Mouse (Mus musculus): ENCODE results near the gene Gm5868. TPM values are rescaled to one million over a fixed set of nuclear protein-coding genes. Genes with fewer than 3 reads are reported as not detected.

Gm5868 gene
- total RNA-seq, 2 experiments from 2014 or later = not detected

Other genes starting within 250 kb of the Gm5868 start
- gene Corin, start 83.1 kb downstream of the Gm5868 start, total RNA-seq (2021) = 10 to 100 TPM; 57.1 to 57.8 TPM
- gene Nfxl1, start 27.9 kb downstream of the Gm5868 start, total RNA-seq (2021) = 10 to 100 TPM; 10.3 to 11.5 TPM
- not detected for gene Zar1, start 6.3 kb downstream of the Gm5868 start, total RNA-seq (2021)
- not detected for gene Cnga1, start 56.7 kb upstream of the Gm5868 start, total RNA-seq (2021)
- under 1 TPM in 1 of 2 experiments, not detected in 1; 0.07 TPM for gene Nipal1, start 60.2 kb upstream of the Gm5868 start, total RNA-seq (2021)
- under 1 TPM; 0.23 to 0.45 TPM for gene Txk, start 165.2 kb upstream of the Gm5868 start, total RNA-seq (2021)